Mouse (Mus musculus): Measurements from ENCODE around the gene Wdr44. TPM values are rescaled to one million over a fixed set of nuclear protein-coding genes. Genes with fewer than 3 reads are reported as not detected.
A peak's percentile ranks its signal among the peaks of the same experiment; 100 is the strongest.
"Not testable (repeated sequence)": the region's sequence is repeated elsewhere in the genome, so short reads cannot be mapped to it uniquely, and the experiment has no call there.

Gene Wdr44
- total and polyA plus RNA-seq, 2 experiments from 2014 or later: 13.5 to 19.3 TPM

GRCm38 (mm10) chrX:23727463-23727862, 34.6 kb downstream of the Wdr44 start:
- DNase-seq (no peak), ATAC-seq (no peak)
- no peak overlapping the region for H3K4me3 ChIP-seq (ENCODE audit: low read depth, low read length)
- H3K9me3 ChIP-seq (ENCODE audit: low read length): no peaks in the 10 kb centered on the region
- no peak overlapping the region for H3K27ac ChIP-seq (ENCODE audit: low read depth, low read length)
- no peaks in the 10 kb centered on the region for H3K4me1 ChIP-seq (ENCODE audit: insufficient read depth)
- no peaks in the 10 kb centered on the region for H3K36me3 ChIP-seq (ENCODE audit: insufficient read depth)
- TF ChIP-seq CTCF (IDR thresholded peaks at IDR 0.05; ENCODE audit: low read depth): no peak
- no peak overlapping the region for H3K4me2 ChIP-seq (ENCODE audit: low read depth)
- WGBS: 53% methylated on average over 1 of the region's 1 CpGs
- no peaks in the 10 kb centered on the region for H3K27me3 ChIP-seq (ENCODE audit: insufficient read depth, low read length)
- H3K9ac ChIP-seq: no peak overlapping the region

DNA sequence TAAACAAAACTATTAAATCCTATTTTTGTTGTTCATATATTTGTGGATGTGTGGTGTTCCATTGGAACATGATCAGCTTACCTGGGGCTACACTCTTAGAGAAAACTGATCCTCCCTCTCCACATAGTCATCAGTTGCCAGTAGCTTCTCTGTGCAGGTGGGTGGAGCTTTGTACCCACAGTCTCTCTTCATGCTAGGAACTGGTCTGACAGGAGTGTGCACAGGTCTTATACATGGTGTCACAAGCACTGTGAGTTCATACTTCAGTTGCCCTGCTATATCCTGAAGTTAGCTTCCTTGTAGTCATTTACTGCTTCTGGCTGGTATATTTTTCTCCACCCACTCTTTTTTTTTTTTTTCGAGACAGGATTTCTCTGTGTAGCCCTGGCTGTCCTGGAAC, 61.8 kb downstream of the Wdr44 start:
- H3K27ac ChIP-seq (ENCODE audit: low read depth, low read length): no peak overlapping the region
- no peak overlapping the region for H3K9ac ChIP-seq
- H3K4me3 ChIP-seq (ENCODE audit: low read depth, low read length): no peak overlapping the region
- no peak overlapping the region for H3K4me2 ChIP-seq (ENCODE audit: low read depth)
- no peaks in the 10 kb centered on the region for H3K9me3 ChIP-seq (ENCODE audit: low read length)
- DNase-seq (no peak), ATAC-seq (no peak)
- 25% methylated on average over 1 of the region's 1 CpGs for WGBS
- TF ChIP-seq CTCF (IDR thresholded peaks at IDR 0.05; ENCODE audit: low read depth): no peak
- no peaks in the 10 kb centered on the region for H3K36me3 ChIP-seq (ENCODE audit: insufficient read depth)
- H3K4me1 ChIP-seq (ENCODE audit: insufficient read depth): no peaks in the 10 kb centered on the region
- H3K27me3 ChIP-seq (ENCODE audit: insufficient read depth, low read length): no peaks in the 10 kb centered on the region

GRCm38 (mm10) chrX:23767849-23768248, 75.0 kb downstream of the Wdr44 start:
- no peaks in the 10 kb centered on the region for H3K36me3 ChIP-seq (ENCODE audit: insufficient read depth)
- H3K27me3 ChIP-seq (ENCODE audit: insufficient read depth, low read length): no peaks in the 10 kb centered on the region
- H3K4me3 ChIP-seq (ENCODE audit: low read depth, low read length): no peak overlapping the region
- H3K4me2 ChIP-seq (ENCODE audit: low read depth): no peak overlapping the region
- DNase-seq (no peak), ATAC-seq (no peak)
- no peaks in the 10 kb centered on the region for H3K9me3 ChIP-seq (ENCODE audit: low read length)
- H3K27ac ChIP-seq (ENCODE audit: low read depth, low read length): no peak overlapping the region
- no peaks in the 10 kb centered on the region for H3K4me1 ChIP-seq (ENCODE audit: insufficient read depth)
- H3K9ac ChIP-seq: no peak overlapping the region
- 82% methylated on average over 1 of the region's 1 CpGs for WGBS
- TF ChIP-seq CTCF (IDR thresholded peaks at IDR 0.05; ENCODE audit: low read depth): no peak

- 93% methylated on average over 3 of the region's 3 CpGs for WGBS
- H3K27ac ChIP-seq (ENCODE audit: low read depth, low read length): no peak overlapping the region
- H3K9me3 ChIP-seq (ENCODE audit: low read length): no peaks in the 10 kb centered on the region
- H3K27me3 ChIP-seq (ENCODE audit: insufficient read depth, low read length): no peaks in the 10 kb centered on the region
- no peaks in the 10 kb centered on the region for H3K36me3 ChIP-seq (ENCODE audit: insufficient read depth)
- ATAC-seq (no peak), DNase-seq (no peak)
- no peaks in the 10 kb centered on the region for H3K4me1 ChIP-seq (ENCODE audit: insufficient read depth)
- H3K4me2 ChIP-seq (ENCODE audit: low read depth): no peak overlapping the region
- TF ChIP-seq CTCF (IDR thresholded peaks at IDR 0.05; ENCODE audit: low read depth): no peak
- H3K4me3 ChIP-seq (ENCODE audit: low read depth, low read length): no peak overlapping the region
- H3K9ac ChIP-seq: no peak overlapping the region
These were observed 114.3 kb downstream of the Wdr44 start for GRCm38 (mm10) chrX:23807125-23807524.

DNA sequence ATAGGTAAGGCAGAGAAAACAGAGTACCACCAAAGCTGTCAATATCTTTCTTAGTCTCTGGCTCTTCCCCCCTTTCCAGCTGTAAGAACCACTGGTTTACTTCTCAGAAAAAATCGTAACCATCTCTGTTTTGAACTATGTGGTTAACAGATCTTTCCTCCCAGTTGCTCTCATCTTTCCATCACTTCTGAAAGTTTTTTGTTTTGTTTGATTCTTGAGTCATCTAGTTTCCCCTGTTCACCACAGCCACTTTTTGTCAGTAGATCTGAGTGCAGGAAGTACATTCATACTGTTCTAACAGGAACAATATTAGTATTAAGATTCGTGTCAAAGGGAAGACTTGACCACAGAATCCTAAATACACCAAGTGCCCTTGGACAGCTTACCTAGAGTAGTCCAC, 117.5 kb downstream of the Wdr44 start:
- Histone ChIP-seq H3K27me3 (ENCODE audit: insufficient read depth, low read length) (no peaks in the 10 kb centered on the region), H3K4me2 (ENCODE audit: low read depth) (no peak overlapping the region), H3K36me3 (ENCODE audit: insufficient read depth) (no peaks in the 10 kb centered on the region), H3K27ac (ENCODE audit: low read depth, low read length) (no peak overlapping the region), H3K4me1 (ENCODE audit: insufficient read depth) (no peaks in the 10 kb centered on the region), H3K4me3 (ENCODE audit: low read depth, low read length) (no peak overlapping the region), H3K9me3 (ENCODE audit: low read length) (no peaks in the 10 kb centered on the region), H3K9ac (no peak overlapping the region)
- no peak for TF ChIP-seq CTCF (IDR thresholded peaks at IDR 0.05; ENCODE audit: low read depth)
- ATAC-seq (no peak), DNase-seq (no peak)
- WGBS: 89% methylated on average over 2 of the region's 2 CpGs

DNA sequence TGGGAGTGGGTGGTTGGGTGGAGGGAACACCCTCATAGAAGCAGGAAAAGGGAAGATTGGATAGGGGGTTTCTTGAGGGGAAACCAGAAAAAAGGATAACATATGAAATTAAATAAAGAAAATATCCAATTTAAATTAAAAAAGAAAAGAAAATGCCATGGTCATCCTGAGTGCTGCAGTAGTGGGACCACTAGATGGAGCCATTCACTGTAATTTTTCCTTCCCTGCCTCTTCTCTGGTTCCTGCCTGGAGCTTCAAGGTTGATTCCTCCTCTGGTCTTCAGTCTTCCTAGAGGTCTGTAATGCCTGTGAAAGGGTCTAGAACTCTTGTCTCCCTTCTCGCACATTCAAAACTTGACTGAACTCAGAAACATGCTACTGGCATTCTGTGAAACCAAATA, 120.4 kb downstream of the Wdr44 start:
- not testable (repeated sequence) for H3K4me1 ChIP-seq (ENCODE audit: insufficient read depth); H3K4me2 ChIP-seq (ENCODE audit: low read depth); H3K9me3 ChIP-seq (ENCODE audit: low read length); H3K36me3 ChIP-seq (ENCODE audit: insufficient read depth); H3K9ac ChIP-seq; H3K27ac ChIP-seq (ENCODE audit: low read depth, low read length); DNase-seq; H3K4me3 ChIP-seq (ENCODE audit: low read depth, low read length); ATAC-seq; H3K27me3 ChIP-seq (ENCODE audit: insufficient read depth, low read length)
- 0 out of 2 replicates have a peak, but pooled peaks have one; percentile 12 for TF ChIP-seq CTCF (IDR thresholded peaks at IDR 0.05; ENCODE audit: low read depth)
- 83% methylated on average over 1 of the region's 1 CpGs for WGBS

GRCm38 (mm10) chrX:23822885-23823284, 130.0 kb downstream of the Wdr44 start:
- WGBS: 90% methylated on average over 6 of the region's 6 CpGs
- H3K9me3 ChIP-seq (ENCODE audit: low read length): not testable (repeated sequence)

More at GRCm38 (mm10) chrX:23822885-23823284, 130.0 kb downstream of the Wdr44 start:
- not testable (repeated sequence) for H3K9ac ChIP-seq; H3K27me3 ChIP-seq (ENCODE audit: insufficient read depth, low read length); H3K36me3 ChIP-seq (ENCODE audit: insufficient read depth); H3K4me2 ChIP-seq (ENCODE audit: low read depth); H3K27ac ChIP-seq (ENCODE audit: low read depth, low read length); ATAC-seq; H3K4me3 ChIP-seq (ENCODE audit: low read depth, low read length); DNase-seq; H3K4me1 ChIP-seq (ENCODE audit: insufficient read depth)

Data from forebrain, postnatal 0 days (tissue).